Mouse (Mus musculus) small intestine, adult 10 weeks (tissue): ENCODE data around the gene Dis3. TPM values are rescaled to one million over a fixed set of nuclear protein-coding genes. Genes with fewer than 3 reads are reported as not detected.

ENCODE experiments used
- polyA plus RNA-seq: library from polyadenylated mRNA; stranded (reverse); fragments of 350-450 nt; fragmentation: Illumina TruSeq; extraction: RNeasy Lipid Tissue Mini Kit (QIAGEN cat#74804); gene quantifications from one replicate; pipeline ENCODE4 v1.2.3, GENCODE M21; 2014; ENCODE audit warnings: low replicate concordance

Dis3 gene
- polyA plus RNA-seq, result 29.3 TPM

GRCm38 (mm10) chr14:99099267-99099966, at the start of gene Dis3, which contains the start of gene Pibf1:
TSS of gene Dis3 (minus strand) at chr14:99099770.
TSS of gene Pibf1 (plus strand) at chr14:99099424.

GRCm38 (mm10) chr14:99046031-99046781, 53.4 kb downstream of the Dis3 start, which contains the start of the genes Mzt1 and Bora:
TSS of gene Mzt1 (minus strand) at chr14:99046134.
TSS of gene Bora (plus strand) at chr14:99046222.

Other genes starting within 250 kb of the Dis3 start
- gene Rpl36a-ps1, start 105.5 kb downstream of the Dis3 start, polyA plus RNA-seq, result 76.2 TPM
- 91.5 TPM for gene Mzt1, start 53.6 kb downstream of the Dis3 start, polyA plus RNA-seq
- gene Bora, start 53.5 kb downstream of the Dis3 start, polyA plus RNA-seq, result 14.7 TPM
- 12.5 TPM for gene Pibf1, start 346 bp downstream of the Dis3 start, polyA plus RNA-seq
- gene Klf5, start 198.9 kb upstream of the Dis3 start, polyA plus RNA-seq, result 236 TPM